Mouse (Mus musculus): ENCODE measurements around the gene Lrrc61.

DNA sequence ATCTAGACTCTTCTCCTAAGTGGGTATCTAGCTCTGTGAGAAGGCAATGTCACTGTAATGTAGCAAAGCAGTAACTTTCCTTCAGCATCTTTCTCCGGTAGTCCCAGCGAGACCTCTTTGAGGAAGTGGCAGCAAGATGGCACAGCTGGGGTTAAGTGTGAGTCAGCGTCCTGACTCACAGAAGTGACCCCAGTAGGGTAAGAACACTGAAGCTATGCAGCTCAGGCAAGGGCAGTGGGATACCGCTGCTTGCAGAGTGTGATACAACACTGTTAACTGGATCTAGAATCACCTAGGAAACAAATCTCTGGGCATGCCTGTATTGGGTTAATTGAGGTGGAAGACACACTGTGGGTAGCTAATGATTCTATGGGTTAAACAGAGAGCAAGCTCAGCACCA is 18.5 kb upstream of the Lrrc61 start:
- TF ChIP-seq CTCF (IDR thresholded peaks at IDR 0.05; ENCODE audit: control insufficient read depth, insufficient read depth, low read length) (no peak), POLR2A (IDR thresholded peaks at IDR 0.05; ENCODE audit: borderline replicate concordance, control insufficient read depth, low read depth, low read length) (no peak)

Data from bone marrow, adult 2 months (tissue).